Mouse (Mus musculus): Measurements from ENCODE around the gene Gabarapl2.

- TF ChIP-seq POLR2A (IDR thresholded peaks at IDR 0.05; ENCODE audit: insufficient read depth, low read length) = no peak
- no peak for TF ChIP-seq CTCF (IDR thresholded peaks at IDR 0.05; ENCODE audit: low read depth, low read length)
Measured at GRCm38 (mm10) chr8:111992013-111992702, 51.7 kb downstream of the Gabarapl2 start, which contains the start of gene Adat1.

Data from ES-Bruce4 (cell line).